Mouse (Mus musculus) cerebellum, adult 2 months (tissue): ENCODE data around the gene Avpr1b. TPM values are rescaled to one million over a fixed set of nuclear protein-coding genes. Genes with fewer than 3 reads are reported as not detected.
"Not testable (repeated sequence)": the region's sequence is repeated elsewhere in the genome, so short reads cannot be mapped to it uniquely, and the experiment has no call there.

ENCODE experiments used
- DNase-seq, 2 experiments: peaks; one replicate each; pipeline ENCODE4 v3.0.0; 2021
- H3K27ac ChIP-seq: fragments of 200-500 bp; 2 replicates; pipeline ENCODE4 v1.5.1; 2012; ENCODE audit warnings: low read length, control low read depth, inconsistent platforms; ENCODE audit not compliant: insufficient read depth
- H3K27me3 ChIP-seq: fragments of 200-500 bp; 2 replicates; pipeline ENCODE4 v1.6.1; 2012; ENCODE audit warnings: inconsistent platforms, mild to moderate bottlenecking, low read length, moderate library complexity; ENCODE audit not compliant: control insufficient read depth, insufficient read depth
- H3K4me1 ChIP-seq: fragments of 200-500 bp; 2 replicates; pipeline ENCODE4 v1.6.1; 2011; ENCODE audit warnings: low read length; ENCODE audit not compliant: control insufficient read depth, insufficient read depth
- H3K4me3 ChIP-seq: fragments of 200-500 bp; replicated peaks from 2 replicates; pipeline ENCODE3; 2011; ENCODE audit warnings: mild to moderate bottlenecking, low read depth, low read length, control low read depth; ENCODE audit not compliant: insufficient read depth
- CTCF ChIP-seq: fragments of 200-500 bp; IDR thresholded peaks from 2 replicates; pipeline ENCODE4 v1.5.1; 2011; ENCODE audit warnings: low read depth, mild to moderate bottlenecking, control low read depth, low read length, moderate library complexity, borderline replicate concordance; ENCODE audit not compliant: insufficient read depth
- POLR2A ChIP-seq: fragments of 200-500 bp; IDR thresholded peaks from 2 replicates; pipeline ENCODE4 v1.6.1; 2011; ENCODE audit warnings: low read length, control low read depth, borderline replicate concordance; ENCODE audit not compliant: insufficient read depth
- WGBS: fragments of 180-500 bp; shearing (Covaris S2); methylation state at CpG from one replicate; pipeline ENCODE4 v1.1.7; 2018; 5-methylcytosine and 5-hydroxymethylcytosine counted together
- polyA plus RNA-seq: library from polyadenylated mRNA; depleted of rRNA; stranded (reverse); fragments of >200 nt; gene quantifications from 2 replicates; pipeline ENCODE4 v1.2.3, GENCODE M21; 2012

Avpr1b gene
- polyA plus RNA-seq, 1 experiment, result not detected

- no peak for DNase-seq
- TF ChIP-seq CTCF, result no peak
- TF ChIP-seq POLR2A, result no peak
- Histone ChIP-seq H3K27me3 (no peaks in the 10 kb centered on the region), H3K27ac (no peak overlapping the region), H3K4me3 (no peak overlapping the region), H3K4me1 (no peaks in the 10 kb centered on the region)
- 70% methylated on average over 3 of the region's 3 CpGs for WGBS
These were observed 25.3 kb downstream of the Avpr1b start for GRCm38 (mm10) chr1:131624175-131624835.

- no peaks in the 10 kb centered on the region for H3K4me1 ChIP-seq
- no peak for TF ChIP-seq CTCF
- no peak for TF ChIP-seq POLR2A
- WGBS, result 83% methylated on average over 6 of the region's 6 CpGs
These were observed 27.2 kb downstream of the Avpr1b start for GRCm38 (mm10) chr1:131626200-131626599.

DNA sequence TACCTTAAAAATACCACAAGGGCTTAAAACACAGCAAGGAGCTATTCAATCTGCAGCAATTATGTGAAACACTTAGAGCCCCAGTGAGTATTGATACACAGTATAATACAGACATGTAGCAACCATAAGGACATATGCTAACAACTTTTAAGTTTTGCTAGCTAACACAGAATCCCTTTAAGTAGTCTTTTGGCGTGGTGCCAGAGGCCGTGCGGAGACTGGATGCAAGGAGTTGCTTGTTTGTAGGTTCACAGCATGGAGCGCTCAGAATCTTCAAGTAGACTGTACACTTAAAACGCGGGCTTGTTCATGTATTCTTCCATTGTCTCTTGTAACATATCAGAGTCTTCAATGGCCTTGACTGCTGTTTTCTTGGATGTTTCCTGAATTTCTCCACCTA is 33.2 kb downstream of the Avpr1b start:
- H3K27ac ChIP-seq, H3K4me1 ChIP-seq, H3K27me3 ChIP-seq, H3K4me3 ChIP-seq, DNase-seq: not testable (repeated sequence)
- 13% methylated on average over 6 of the region's 6 CpGs for WGBS

More at GRCm38 (mm10) chr1:131626200-131626599, 27.2 kb downstream of the Avpr1b start:
- no peak overlapping the region for H3K4me3 ChIP-seq
- H3K27me3 ChIP-seq, result no peaks in the 10 kb centered on the region
- DNase-seq, result no peak
- no peak overlapping the region for H3K27ac ChIP-seq

- DNase-seq, result no peak
- Histone ChIP-seq H3K4me1 (no peaks in the 10 kb centered on the region), H3K27me3 (no peaks in the 10 kb centered on the region), H3K27ac (no peak overlapping the region), H3K4me3 (no peak overlapping the region)
- TF ChIP-seq POLR2A (no peak), CTCF (no peak)
These were observed 35.5 kb downstream of the Avpr1b start for GRCm38 (mm10) chr1:131634495-131634894.

DNA sequence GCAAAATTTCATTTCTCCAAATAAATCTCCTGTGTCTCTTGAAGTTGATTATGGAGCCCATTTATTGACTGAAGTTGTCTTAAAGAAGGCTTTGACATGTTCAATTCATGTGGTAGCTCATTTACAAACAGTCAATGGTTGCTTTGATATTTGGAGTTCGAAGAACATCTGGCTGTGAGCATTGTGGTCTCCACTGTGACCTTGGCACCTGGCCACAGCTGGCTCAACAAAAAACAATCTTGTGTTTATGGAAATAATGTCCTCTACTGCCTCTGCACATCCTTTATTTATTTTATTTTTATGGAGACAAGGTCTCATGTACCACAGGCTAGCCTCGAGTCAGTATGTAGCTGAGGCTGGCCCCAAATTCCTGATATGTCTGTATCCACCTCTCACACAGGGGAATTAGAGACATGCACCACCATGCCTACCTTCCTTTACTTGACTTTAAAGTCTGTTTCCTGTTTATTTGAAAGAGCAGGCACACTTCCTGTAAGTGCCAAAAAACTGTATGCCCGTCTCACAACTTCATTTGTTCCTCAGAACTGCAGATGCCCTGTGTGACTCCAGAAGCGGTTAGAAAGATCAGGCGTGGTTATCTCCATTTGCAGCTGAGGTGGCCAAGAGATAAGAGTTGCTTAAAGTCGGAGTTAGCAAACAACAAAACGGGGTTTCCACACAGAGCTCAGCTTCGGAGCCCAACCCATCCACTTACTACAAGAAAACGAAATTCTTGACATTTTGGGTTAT is 38.9 kb downstream of the Avpr1b start, which contains the start of gene Ctse:
TSS of gene Ctse (plus strand) at position 516 of the 750 bp plus-strand sequence.
- no peak for DNase-seq
- Histone ChIP-seq H3K4me3 (no peak within 1 kb of the TSS), H3K27me3 (no peaks in the 10 kb centered on the region), H3K4me1 (no peaks in the 10 kb centered on the region), H3K27ac (no peak within 1 kb of the TSS)
- TF ChIP-seq POLR2A (no peak), CTCF (no peak)
- WGBS, result 81% methylated on average over 9 of the region's 9 CpGs

- 86% methylated on average over 9 of the region's 9 CpGs for WGBS
- H3K4me1 ChIP-seq, result no peaks in the 10 kb centered on the region
These were observed 39.7 kb downstream of the Avpr1b start for GRCm38 (mm10) chr1:131638541-131639421.

GRCm38 (mm10) chr1:131640062-131640461 is 41.0 kb downstream of the Avpr1b start:
- 86% methylated on average over 4 of the region's 4 CpGs for WGBS
- Histone ChIP-seq H3K4me1 (no peaks in the 10 kb centered on the region), H3K27ac (no peak overlapping the region), H3K27me3 (no peaks in the 10 kb centered on the region), H3K4me3 (no peak overlapping the region)
- no peak for DNase-seq
- TF ChIP-seq CTCF, result no peak
- no peak for TF ChIP-seq POLR2A

More at GRCm38 (mm10) chr1:131638541-131639421, 39.7 kb downstream of the Avpr1b start:
- DNase-seq, result no peak
- TF ChIP-seq POLR2A (no peak), CTCF (no peak)
- Histone ChIP-seq H3K27me3 (no peaks in the 10 kb centered on the region), H3K27ac (no peak overlapping the region), H3K4me3 (no peak overlapping the region)

DNA sequence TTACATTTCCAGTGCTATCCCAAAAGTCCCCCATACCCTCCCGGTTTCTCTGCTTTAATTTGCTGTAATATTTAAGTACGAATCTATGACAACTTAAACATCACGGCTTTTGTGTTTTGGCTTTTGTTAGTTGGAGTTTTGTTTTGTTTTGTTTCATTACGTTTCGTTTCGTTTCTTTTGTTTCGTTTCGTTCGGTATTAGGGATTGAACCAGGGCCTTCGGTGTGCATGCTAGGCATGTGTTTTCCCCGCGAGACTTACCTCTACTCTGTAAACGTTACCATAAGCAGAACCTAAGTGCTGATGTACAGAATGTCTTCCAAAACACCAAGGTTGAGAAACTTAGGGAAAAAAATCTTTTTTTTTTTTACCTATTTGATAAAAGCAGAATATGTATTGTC is 42.5 kb downstream of the Avpr1b start:
- 93% methylated on average over 13 of the region's 13 CpGs for WGBS
- no peaks in the 10 kb centered on the region for H3K27me3 ChIP-seq
- DNase-seq, result no peak
- H3K27ac ChIP-seq, result no peak overlapping the region
- TF ChIP-seq CTCF (no peak), POLR2A (no peak)
- no peaks in the 10 kb centered on the region for H3K4me1 ChIP-seq
- H3K4me3 ChIP-seq, result no peak overlapping the region
